Mouse (Mus musculus) MEL (cell line): ENCODE measurements around the gene Rnf5. TPM values are rescaled to one million over a fixed set of nuclear protein-coding genes. Genes with fewer than 3 reads are reported as not detected.

Experiments
- DNase-seq: peaks from one replicate; pipeline ENCODE4 v3.0.0; 2011; ENCODE audit warnings: low read depth, low spot score
- H3K27ac ChIP-seq: 2 replicates; pipeline ENCODE4 v1.5.1; 2012; ENCODE audit warnings: low read depth, mild to moderate bottlenecking, control low read depth, low read length, moderate library complexity; ENCODE audit not compliant: control insufficient read depth
- H3K27me3 ChIP-seq, 2 experiments: fragments of 150-350 bp in 1 of 2; sonication (generic) in 1 of 2; 2 replicates each; pipeline ENCODE4 v1.6.1; 2012; ENCODE audit warnings: low read length in 2 of 2, mild to moderate bottlenecking in 2 of 2, improper control_type of control experiment in 1 of 2, moderate library complexity in 1 of 2; ENCODE audit not compliant: insufficient read depth in 2 of 2, control insufficient read depth in 1 of 2
- H3K36me3 ChIP-seq, 2 experiments: 2 replicates each; pipeline ENCODE4 v1.6.1; 2012 to 2014; ENCODE audit warnings: low read length in 2 of 2, improper control_type of control experiment in 1 of 2, inconsistent platforms in 1 of 2, mild to moderate bottlenecking in 1 of 2; ENCODE audit not compliant: insufficient read depth in 2 of 2, control insufficient read depth in 1 of 2
- H3K4me1 ChIP-seq, 2 experiments: fragments of 150-350 bp in 1 of 2; sonication (generic) in 1 of 2; 2 replicates each; pipeline ENCODE4 v1.6.1; 2012; ENCODE audit warnings: low read length in 2 of 2, improper control_type of control experiment in 1 of 2, mild to moderate bottlenecking in 1 of 2; ENCODE audit not compliant: insufficient read depth in 2 of 2, control insufficient read depth in 1 of 2
- H3K4me3 ChIP-seq, 2 experiments: fragments of 150-350 bp in 1 of 2; sonication (generic) in 1 of 2; 2 replicates each; pipeline ENCODE4 v1.5.1; 2012; ENCODE audit warnings: low read depth in 2 of 2, low read length in 2 of 2, mild to moderate bottlenecking in 2 of 2, moderate library complexity in 2 of 2, control low read depth in 1 of 2, improper control_type of control experiment in 1 of 2; ENCODE audit not compliant: control insufficient read depth in 1 of 2, insufficient read depth in 1 of 2
- H3K79me2 ChIP-seq: 2 replicates; pipeline ENCODE4 v1.6.1; 2012; ENCODE audit warnings: mild to moderate bottlenecking, low read length, moderate library complexity; ENCODE audit not compliant: control insufficient read depth, poor library complexity, insufficient read depth
- H3K9ac ChIP-seq: 2 replicates; pipeline ENCODE4 v1.6.1; 2012; ENCODE audit warnings: low read depth, mild to moderate bottlenecking, control low read depth, low read length, moderate library complexity; ENCODE audit not compliant: control insufficient read depth, poor library complexity, severe bottlenecking
- H3K9me3 ChIP-seq: fragments of 150-350 bp; sonication (generic); replicated peaks from 2 replicates; pipeline ENCODE4 v1.6.1; 2012; ENCODE audit warnings: mild to moderate bottlenecking, low read length, improper control_type of control experiment, moderate library complexity; ENCODE audit not compliant: insufficient read depth
- BHLHE40 ChIP-seq: IDR thresholded peaks from 2 replicates; pipeline ENCODE4 v1.6.1; 2012; ENCODE audit warnings: low read depth, mild to moderate bottlenecking, inconsistent platforms, low read length, improper control_type of control experiment, borderline replicate concordance
- CTCF ChIP-seq, 3 experiments: IDR thresholded peaks in 2 of 3; conservative IDR thresholded peaks in 1 of 3; 2 replicates each; pipeline ENCODE4 v1.5.1; 2011 to 2012; ENCODE audit warnings: low read length in 3 of 3, low read depth in 2 of 3, mild to moderate bottlenecking in 2 of 3, improper control_type of control experiment in 1 of 3, inconsistent platforms in 1 of 3, mixed read lengths in 1 of 3, moderate library complexity in 1 of 3; ENCODE audit not compliant: control insufficient read depth in 1 of 3, insufficient read depth in 1 of 3, poor library complexity in 1 of 3, severe bottlenecking in 1 of 3
- E2F4 ChIP-seq: IDR thresholded peaks from 2 replicates; pipeline ENCODE4 v1.6.1; 2011; ENCODE audit warnings: low read depth, low read length, improper control_type of control experiment, borderline replicate concordance
- ELF1 ChIP-seq: IDR thresholded peaks from 2 replicates; pipeline ENCODE4 v1.6.1; 2014; ENCODE audit warnings: low read depth, mild to moderate bottlenecking, inconsistent platforms, low read length, improper control_type of control experiment, moderate library complexity
- EP300 ChIP-seq, 2 experiments: IDR thresholded peaks; 2 replicates each; pipeline ENCODE4 v1.6.1; 2011; ENCODE audit warnings: improper control_type of control experiment in 2 of 2, low read length in 2 of 2, low read depth in 1 of 2, mild to moderate bottlenecking in 1 of 2
- ETS1 ChIP-seq: IDR thresholded peaks from 2 replicates; pipeline ENCODE4 v1.6.1; 2012; ENCODE audit warnings: low read depth, mild to moderate bottlenecking, inconsistent platforms, low read length, improper control_type of control experiment, moderate library complexity
- HCFC1 ChIP-seq: IDR thresholded peaks from 2 replicates; pipeline ENCODE4 v1.6.1; 2012; ENCODE audit warnings: low read depth, mild to moderate bottlenecking, inconsistent platforms, low read length, improper control_type of control experiment, moderate library complexity
- MAX ChIP-seq: IDR thresholded peaks from 2 replicates; pipeline ENCODE4 v1.6.1; 2011; ENCODE audit warnings: low read length, improper control_type of control experiment
- MYC ChIP-seq: IDR thresholded peaks from 2 replicates; pipeline ENCODE4 v1.6.1; 2011; ENCODE audit warnings: low read depth, mild to moderate bottlenecking, low read length, improper control_type of control experiment, moderate library complexity
- NELFE ChIP-seq: IDR thresholded peaks from 2 replicates; pipeline ENCODE4 v1.6.1; 2011; ENCODE audit warnings: low read depth, low read length, improper control_type of control experiment
- NRF1 ChIP-seq: IDR thresholded peaks from 2 replicates; pipeline ENCODE4 v1.6.1; 2014; ENCODE audit warnings: low read depth, mild to moderate bottlenecking, inconsistent platforms, low read length, improper control_type of control experiment, moderate library complexity; ENCODE audit not compliant: poor library complexity, insufficient read depth, severe bottlenecking
- POLR2AphosphoS5 ChIP-seq: IDR thresholded peaks from 2 replicates; pipeline ENCODE4 v1.6.1; 2012; ENCODE audit warnings: low read depth, borderline replicate concordance, mild to moderate bottlenecking, inconsistent platforms, low read length, moderate library complexity, mixed read lengths
- RAD21 ChIP-seq: IDR thresholded peaks from 2 replicates; pipeline ENCODE4 v1.6.1; 2011; ENCODE audit warnings: mild to moderate bottlenecking, low read depth, low read length, improper control_type of control experiment
- RCOR1 ChIP-seq: IDR thresholded peaks from 2 replicates; pipeline ENCODE4 v1.6.1; 2012; ENCODE audit warnings: low read depth, mild to moderate bottlenecking, inconsistent platforms, low read length, improper control_type of control experiment
- SMC3 ChIP-seq: IDR thresholded peaks from 2 replicates; pipeline ENCODE4 v1.6.1; 2011; ENCODE audit warnings: low read depth, low read length, improper control_type of control experiment
- TAL1 ChIP-seq: IDR thresholded peaks from 2 replicates; pipeline ENCODE4 v1.6.1; 2012; ENCODE audit warnings: mild to moderate bottlenecking, inconsistent platforms, low read length, moderate library complexity, mixed read lengths
- TBP ChIP-seq: IDR thresholded peaks from 2 replicates; pipeline ENCODE4 v1.8.0; 2011; ENCODE audit warnings: low read depth, low read length, improper control_type of control experiment
- USF1 ChIP-seq: IDR thresholded peaks from 2 replicates; pipeline ENCODE4 v1.6.1; 2014; ENCODE audit warnings: low read depth, mild to moderate bottlenecking, inconsistent platforms, low read length, improper control_type of control experiment, moderate library complexity
- ZMIZ1 ChIP-seq: IDR thresholded peaks from 2 replicates; pipeline ENCODE4 v1.6.1; 2012; ENCODE audit warnings: low read depth, mild to moderate bottlenecking, inconsistent platforms, low read length, improper control_type of control experiment, moderate library complexity
- polyA plus RNA-seq, 2 experiments: library from polyadenylated mRNA; stranded (reverse) in 1 of 2; unstranded in 1 of 2; fragments of >175 nt in 1 of 2; fragments of >200 nt in 1 of 2; gene quantifications; 2 replicates each; pipeline versions ENCODE4 v1.2.1 to v1.2.4; 2012; ENCODE audit warnings: low replicate concordance in 2 of 2, low read depth in 1 of 2; ENCODE audit not compliant: insufficient read length in 2 of 2, insufficient read depth in 1 of 2, missing spikeins in 1 of 2
- total RNA-seq: library from RNA; depleted of rRNA; stranded (reverse); fragments of 300-350 nt; gene quantifications from 2 replicates; pipeline ENCODE4 v1.2.3, GENCODE M21; 2012

The Rnf5 gene
- total and polyA plus RNA-seq, 3 experiments = 24.8 to 85.1 TPM; not detected in 1

DNA sequence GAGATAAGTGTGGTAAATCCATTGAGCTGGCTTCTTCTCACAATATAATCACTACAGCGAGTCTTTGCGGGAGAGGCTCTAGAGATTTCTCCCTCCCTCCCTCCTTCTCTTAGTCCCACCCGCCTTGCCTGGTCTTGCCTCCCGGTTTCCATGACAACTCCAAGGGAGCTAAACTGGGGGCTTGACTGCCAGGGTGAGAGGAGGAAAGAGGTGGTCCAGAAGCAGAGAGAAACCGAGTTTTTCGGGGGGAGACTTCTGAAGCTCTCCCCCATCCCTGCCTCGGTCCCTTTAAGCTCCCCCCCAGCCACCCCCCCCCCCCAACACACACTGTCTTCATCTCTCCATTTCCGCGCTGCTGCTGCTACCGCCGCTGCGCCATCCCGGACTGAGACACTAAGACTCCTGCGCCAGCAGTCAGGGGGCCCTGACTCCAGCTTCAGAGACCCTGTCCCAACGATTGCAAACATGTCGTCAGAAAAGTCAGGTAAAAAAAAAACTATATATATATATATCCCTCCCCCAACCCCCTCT lies 25.8 kb upstream of the Rnf5 start, which contains the start of gene Prrt1:
Prrt1 (plus strand) TSS at position 313 of the 531 bp plus-strand sequence.
- TF ChIP-seq CTCF (IDR thresholded peaks at IDR 0.05 in 2 of 3, conservative IDR thresholded peaks at IDR 0.05 in 1 of 3; ENCODE audit: control insufficient read depth in 1 of 3, insufficient read depth in 1 of 3, low read depth in 2 of 3, low read length in 3 of 3, poor library complexity in 1 of 3, severe bottlenecking in 1 of 3) (no peak), RCOR1 (peak; percentile 36; the same call in 1 of the 2 replicates)
- H3K79me2 ChIP-seq = peaks cover 16% of the 10 kb centered on the region
- no peaks in the 10 kb centered on the region for H3K9me3 ChIP-seq
- H3K9ac ChIP-seq = peak within 1 kb of the TSS; percentile 90
- no peak for DNase-seq
- H3K4me3 ChIP-seq = peak within 1 kb of the TSS; percentile 61 to 91
- peak within 1 kb of the TSS; percentile 94 for H3K27ac ChIP-seq
- H3K27me3 ChIP-seq = no peaks in the 10 kb centered on the region; a peak in 1 of 4 replicates
- H3K4me1 ChIP-seq = peaks cover 0 to 26% of the 10 kb centered on the region in 2 experiments; a peak in 3 of 4 replicates
- H3K36me3 ChIP-seq = peaks cover 0 to 11% of the 10 kb centered on the region in 2 experiments; a peak in 2 of 4 replicates

DNA sequence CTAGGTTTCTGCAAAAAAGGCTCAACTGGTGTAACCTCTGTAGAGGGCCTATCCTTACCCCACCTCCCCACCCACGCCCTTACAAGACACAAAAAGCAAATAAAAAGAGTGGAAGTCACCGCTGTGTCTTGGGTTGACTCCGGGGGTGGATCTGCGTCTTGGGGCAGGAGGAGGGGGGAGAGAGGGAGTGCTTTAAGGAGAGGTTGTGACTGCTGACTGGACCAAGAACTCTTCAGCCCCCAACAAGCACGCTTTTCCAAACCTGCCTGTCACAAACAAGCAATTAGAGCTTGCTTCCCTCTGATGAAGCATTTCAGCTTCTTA lies 25.1 kb upstream of the Rnf5 start:
- Histone ChIP-seq H3K36me3 (peaks cover 0 to 11% of the 10 kb centered on the region in 2 experiments; a peak in 3 of 4 replicates), H3K9ac (peak overlapping the region; percentile 90), H3K27ac (no peak overlapping the region), H3K4me3 (peak overlapping the region; percentile 61 to 91), H3K4me1 (peaks cover 0 to 26% of the 10 kb centered on the region in 2 experiments; a peak in 3 of 4 replicates), H3K9me3 (no peaks in the 10 kb centered on the region), H3K27me3 (no peaks in the 10 kb centered on the region; a peak in 1 of 4 replicates), H3K79me2 (peaks cover 16% of the 10 kb centered on the region)
- peak; percentile 57 for DNase-seq
- TF ChIP-seq TAL1 = no peak
- no peak for TF ChIP-seq ETS1
- no peak for TF ChIP-seq ELF1
- no peak for TF ChIP-seq RAD21
- TF ChIP-seq USF1 = no peak
- TF ChIP-seq SMC3 = no peak
- no peak for TF ChIP-seq EP300 (IDR thresholded peaks at IDR 0.05; ENCODE audit: low read depth in 1 of 2, low read length in 2 of 2)
- no peak for TF ChIP-seq BHLHE40
- no peak for TF ChIP-seq NRF1
- no peak for TF ChIP-seq NELFE
- TF ChIP-seq TBP = no peak
- no peak for TF ChIP-seq ZMIZ1
- no peak for TF ChIP-seq E2F4
- no peak for TF ChIP-seq CTCF (IDR thresholded peaks at IDR 0.05 in 2 of 3, conservative IDR thresholded peaks at IDR 0.05 in 1 of 3; ENCODE audit: control insufficient read depth in 1 of 3, insufficient read depth in 1 of 3, low read depth in 2 of 3, low read length in 3 of 3, poor library complexity in 1 of 3, severe bottlenecking in 1 of 3)
- TF ChIP-seq POLR2AphosphoS5 = no peak
- TF ChIP-seq HCFC1 = no peak
- no peak for TF ChIP-seq MYC
- TF ChIP-seq MAX = no peak
- TF ChIP-seq RCOR1 = no peak
